Mouse (Mus musculus) layer of hippocampus, adult 11-12 months (tissue): ENCODE measurements around the gene Kcnk2.

ENCODE experiments used
- DNase-seq: peaks from one replicate; pipeline ENCODE4 v3.0.0; 2022; ENCODE audit warnings: low spot score

The Kcnk2 gene

GRCm38 (mm10) chr1:189217751-189218564 is 184.1 kb downstream of the Kcnk2 start:
- peak; percentile 51 for DNase-seq

GRCm38 (mm10) chr1:189215131-189215530 is 186.9 kb downstream of the Kcnk2 start:
- no peak for DNase-seq

GRCm38 (mm10) chr1:189214477-189214876 is 187.6 kb downstream of the Kcnk2 start:
- no peak for DNase-seq

GRCm38 (mm10) chr1:189209715-189210108 is 192.4 kb downstream of the Kcnk2 start:
- DNase-seq = no peak

GRCm38 (mm10) chr1:189209029-189209714 is 192.9 kb downstream of the Kcnk2 start:
- DNase-seq = no peak

GRCm38 (mm10) chr1:189208605-189209004 is 193.5 kb downstream of the Kcnk2 start:
- DNase-seq = no peak

- DNase-seq = no peak
Observed at GRCm38 (mm10) chr1:189195758-189196157, 206.3 kb downstream of the Kcnk2 start.

GRCm38 (mm10) chr1:189187737-189188390 is 214.2 kb downstream of the Kcnk2 start:
- DNase-seq = peak; percentile 41

GRCm38 (mm10) chr1:189185206-189185750 is 216.8 kb downstream of the Kcnk2 start:
- DNase-seq = peak; percentile 33

- DNase-seq = no peak
Observed at GRCm38 (mm10) chr1:189177746-189178145, 224.3 kb downstream of the Kcnk2 start.

GRCm38 (mm10) chr1:189173479-189173878 is 228.6 kb downstream of the Kcnk2 start:
- no peak for DNase-seq

- no peak for DNase-seq
Observed at GRCm38 (mm10) chr1:189171138-189171537, 230.9 kb downstream of the Kcnk2 start.

GRCm38 (mm10) chr1:189165756-189166155 is 236.3 kb downstream of the Kcnk2 start:
- DNase-seq = no peak

GRCm38 (mm10) chr1:189165141-189165540 is 236.9 kb downstream of the Kcnk2 start:
- DNase-seq = no peak

GRCm38 (mm10) chr1:189164721-189165120 is 237.4 kb downstream of the Kcnk2 start:
- DNase-seq = no peak

- no peak for DNase-seq
Observed at GRCm38 (mm10) chr1:189164241-189164640, 237.8 kb downstream of the Kcnk2 start.
